Mouse (Mus musculus): ENCODE results near the gene Plekhm1.

DNA sequence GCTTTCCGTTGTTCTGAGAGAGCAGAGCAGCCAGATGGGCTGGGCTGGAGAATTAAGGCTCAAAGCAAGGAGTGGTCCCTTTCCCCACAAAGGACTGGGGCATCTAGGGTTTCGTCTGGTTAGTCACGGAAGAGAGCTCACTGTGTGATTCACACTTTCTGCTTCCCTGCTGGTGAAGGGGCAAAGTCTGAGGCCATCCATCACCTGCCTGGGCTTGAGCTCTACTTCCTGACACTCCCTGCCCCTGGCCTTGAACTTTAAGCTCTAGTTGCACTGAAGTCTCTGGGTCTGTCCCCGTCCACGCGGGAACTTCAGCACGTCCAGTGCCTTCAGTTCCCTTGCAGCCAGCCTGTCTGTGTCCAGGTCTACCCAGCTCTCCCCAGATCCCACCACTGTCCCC lies 71.8 kb downstream of the Plekhm1 start:
- no peak for TF ChIP-seq CTCF (IDR thresholded peaks at IDR 0.05; ENCODE audit: low read depth)
- TF ChIP-seq EP300 (IDR thresholded peaks at IDR 0.05; ENCODE audit: low read depth) = no peak

All from liver, postnatal 0 days (tissue).